Comparison of ENCODE assay signal across 14 mouse cellular contexts in genomic region chr6:82021074-82021473, GRCm38 (mm10). TPM values are rescaled to one million over a fixed set of nuclear protein-coding genes. Genes with fewer than 3 reads are reported as not detected.
"Had no signal": no experiment of that assay in that cellular context is flagged by ENCODE, and none has a peak within 500 bp of the region (broad histone marks: within the 10 kb centered on the region; RNA-seq: fewer than 3 reads in every experiment).

No protein-coding gene starts in this region.

- H3K4me3 ChIP-seq: intestine, embryonic 15.5 days; limb, embryonic 12.5 days; liver, embryonic 13.5 days; lung, embryonic 15.5 days; midbrain, embryonic 13.5 days; stomach, embryonic 15.5 days had no signal

- DNase-seq: layer of hippocampus, adult 9-11 months; layer of hippocampus, postnatal 36 days; liver; liver, embryonic 13.5 days; liver, postnatal 0 days; right cerebral cortex, postnatal 14 days; thymus, adult 2 months; thymus, postnatal 25 days had no signal

- H3K36me3 ChIP-seq: intestine, embryonic 15.5 days; limb, embryonic 12.5 days; liver, embryonic 13.5 days; lung, embryonic 15.5 days; midbrain, embryonic 13.5 days; stomach, embryonic 15.5 days had no signal

- H3K27ac ChIP-seq: intestine, embryonic 15.5 days; limb, embryonic 12.5 days; liver, embryonic 13.5 days; lung, embryonic 15.5 days; midbrain, embryonic 13.5 days; stomach, embryonic 15.5 days had no signal

- H3K4me2 ChIP-seq: intestine, embryonic 15.5 days; limb, embryonic 12.5 days; liver, embryonic 13.5 days; lung, embryonic 15.5 days; midbrain, embryonic 13.5 days; stomach, embryonic 15.5 days had no signal

- H3K4me1 ChIP-seq: intestine, embryonic 15.5 days; limb, embryonic 12.5 days; liver, embryonic 13.5 days; lung, embryonic 15.5 days; midbrain, embryonic 13.5 days; stomach, embryonic 15.5 days had no signal

- H3K9ac ChIP-seq: intestine, embryonic 15.5 days; limb, embryonic 12.5 days; liver, embryonic 13.5 days; liver, postnatal 0 days; lung, embryonic 15.5 days; midbrain, embryonic 13.5 days; stomach, embryonic 15.5 days had no signal

- H3K9me3 ChIP-seq: intestine, embryonic 15.5 days; limb, embryonic 12.5 days; liver, embryonic 13.5 days; lung, embryonic 15.5 days; midbrain, embryonic 13.5 days; stomach, embryonic 15.5 days had no signal

- ATAC-seq: intestine, embryonic 15.5 days; liver, postnatal 0 days; midbrain, embryonic 13.5 days had no signal

- H3K27me3 ChIP-seq: intestine, embryonic 15.5 days; limb, embryonic 12.5 days; liver, embryonic 13.5 days; lung, embryonic 15.5 days; midbrain, embryonic 13.5 days; stomach, embryonic 15.5 days had no signal

RNA-seq across cellular contexts. Expression of gene Eva1a, which starts 19.8 kb away (rescaled TPM):
- total RNA-seq: megakaryocyte progenitor cell, adult 5-6 weeks had no signal
